Mouse (Mus musculus) heart, adult 8-10 months (tissue): ENCODE measurements around the gene Mfn2. TPM values are rescaled to one million over a fixed set of nuclear protein-coding genes. Genes with fewer than 3 reads are reported as not detected.
"Not testable (repeated sequence)": the region's sequence is repeated elsewhere in the genome, so short reads cannot be mapped to it uniquely, and the experiment has no call there.

ENCODE experiments used
- DNase-seq: peaks from one replicate; pipeline ENCODE4 v3.0.0; 2022; ENCODE audit warnings: low spot score
- total RNA-seq, 4 experiments: library from RNA; stranded (reverse); gene quantifications; 2 replicates each; pipeline ENCODE4 v1.2.4; 2022

The Mfn2 gene
- total RNA-seq, 4 experiments from 2014 or later: 664 to 803 (median 747) TPM

DNA sequence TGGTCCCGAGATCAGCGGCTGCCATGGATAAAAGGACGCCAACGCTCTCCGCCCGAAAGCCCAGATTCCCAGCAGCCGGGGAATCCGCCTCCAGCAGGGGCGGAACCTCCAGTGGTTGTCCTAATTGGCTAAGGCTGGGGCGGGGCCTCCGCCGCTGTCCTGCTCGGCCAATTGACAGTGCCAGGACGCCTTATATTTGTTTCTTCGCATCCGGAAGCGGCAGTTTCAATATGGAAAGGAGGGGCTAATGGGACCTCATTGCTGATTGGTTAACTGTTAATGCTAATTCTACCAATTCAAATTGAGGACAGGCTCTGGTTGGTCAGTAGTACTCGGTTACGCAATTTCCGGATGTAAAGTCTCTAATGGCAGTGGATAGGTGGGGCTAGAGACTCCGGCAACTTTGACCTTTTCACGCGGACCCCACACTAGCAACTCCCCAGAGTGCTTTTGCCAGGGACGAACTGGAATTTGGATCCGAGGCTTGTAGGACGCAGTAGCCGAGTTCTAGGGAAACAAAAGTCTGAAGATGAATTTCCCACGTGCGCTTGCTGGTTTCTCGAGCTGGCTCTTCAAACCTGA, 36.0 kb downstream of the Mfn2 start, which contains the start of the genes Miip and Fv1:
Gene Miip (minus strand): TSS at position 367 of the 582 bp plus-strand sequence.
Gene Fv1 (plus strand): TSS at position 530 of the 582 bp plus-strand sequence.
- DNase-seq: peak; percentile 99

DNA sequence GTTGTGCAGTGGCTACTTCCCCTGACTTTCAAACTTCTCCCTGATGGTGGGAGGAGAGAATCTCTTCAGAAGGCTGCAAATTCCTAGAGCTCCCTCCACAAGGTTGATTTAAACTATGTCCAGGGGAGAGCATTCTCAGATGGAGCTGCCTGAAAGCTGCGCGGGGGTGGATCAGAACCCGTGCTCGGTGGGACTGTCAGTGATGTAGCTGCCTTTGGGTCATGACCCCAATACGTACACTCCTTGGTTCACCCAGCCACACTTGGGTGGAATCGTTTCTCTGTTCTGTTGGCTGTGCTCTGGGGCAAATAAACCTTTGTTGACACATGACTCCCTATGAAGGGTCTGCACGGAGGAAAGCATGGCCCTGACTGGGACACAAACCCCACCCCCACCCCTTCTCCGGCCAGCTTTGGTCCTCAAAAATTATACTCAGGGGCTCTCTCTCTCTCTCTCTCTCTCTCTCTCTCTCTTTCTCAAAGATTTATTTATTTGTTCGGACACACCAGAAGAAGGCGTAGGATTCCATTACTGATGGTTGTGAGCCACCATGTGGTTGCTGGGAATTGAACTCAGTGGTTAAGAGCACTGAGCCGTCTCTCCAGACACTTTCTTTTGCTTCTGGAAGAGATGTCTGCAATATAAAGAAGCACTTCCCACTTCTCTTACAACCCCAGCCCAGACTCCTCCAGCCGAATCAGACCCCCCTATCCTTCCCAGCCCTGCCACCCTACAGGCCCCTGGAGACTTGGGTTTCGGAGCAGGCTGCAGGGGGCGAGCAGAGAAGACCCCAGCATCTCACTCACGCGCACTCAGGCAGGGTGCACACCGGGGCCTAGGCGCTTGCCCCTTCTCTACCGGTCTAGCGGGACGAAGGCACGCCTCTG, 36.7 kb downstream of the Mfn2 start:
- DNase-seq: no peak

DNA sequence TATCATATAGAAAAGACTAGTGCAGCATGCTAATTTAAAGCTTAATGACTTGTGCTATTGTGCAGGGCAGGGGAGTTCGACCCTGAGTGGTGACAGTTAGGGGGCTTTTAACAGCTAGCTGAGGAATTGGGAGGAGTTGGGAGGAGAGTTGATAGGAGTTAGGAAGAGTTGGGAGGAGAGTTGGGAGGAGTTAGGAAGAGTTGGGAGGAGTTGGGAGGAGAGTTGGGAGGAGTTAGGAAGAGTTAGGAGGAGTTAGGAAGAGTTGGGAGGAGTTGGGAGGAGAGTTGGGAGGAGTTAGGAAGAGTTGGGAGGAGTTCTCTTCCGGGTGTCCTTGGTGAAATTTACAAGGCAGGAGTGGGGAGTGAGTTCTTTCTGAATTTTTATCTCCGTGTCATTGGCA, 37.7 kb downstream of the Mfn2 start:
- not testable (repeated sequence) for DNase-seq

DNA sequence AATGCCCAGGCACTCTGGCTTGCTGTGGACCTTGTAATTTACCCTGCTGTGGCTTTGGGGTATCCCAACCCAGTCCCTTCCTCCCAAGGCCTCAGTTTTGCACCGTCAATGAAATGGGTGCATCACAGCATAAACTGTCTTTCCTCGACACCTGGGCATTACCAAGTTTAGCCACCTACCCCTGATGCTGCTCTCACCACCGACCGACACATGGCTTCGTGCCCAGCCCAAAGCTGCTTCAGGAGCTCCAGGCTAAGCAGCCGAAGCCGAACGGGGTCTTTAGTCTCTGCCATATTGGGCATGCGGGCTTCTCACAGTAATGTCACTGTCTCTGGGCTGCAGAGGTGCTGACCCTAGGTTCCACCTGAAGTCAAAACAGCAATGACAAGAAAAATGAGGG, 38.4 kb downstream of the Mfn2 start:
- DNase-seq: no peak

DNA sequence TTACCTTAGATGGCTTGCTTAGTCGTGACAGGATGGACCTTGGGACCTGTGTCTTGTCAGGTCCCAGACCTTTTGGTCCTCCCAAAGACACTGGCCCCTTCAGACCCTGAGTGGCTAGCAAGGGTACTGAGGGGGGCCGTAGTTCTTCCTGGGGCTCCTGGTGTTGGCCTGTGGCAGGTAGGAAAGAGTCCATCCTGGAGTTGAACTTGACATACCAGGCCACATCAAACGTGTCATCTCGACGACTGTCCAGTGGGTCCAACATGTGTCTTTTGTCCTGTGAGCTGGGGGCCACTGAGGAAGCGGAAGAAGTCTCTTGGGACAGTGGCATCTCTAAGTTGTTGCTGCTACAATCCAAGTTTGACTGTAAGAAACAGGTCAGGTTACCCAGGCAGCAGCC, 38.9 kb downstream of the Mfn2 start:
- DNase-seq: no peak

DNA sequence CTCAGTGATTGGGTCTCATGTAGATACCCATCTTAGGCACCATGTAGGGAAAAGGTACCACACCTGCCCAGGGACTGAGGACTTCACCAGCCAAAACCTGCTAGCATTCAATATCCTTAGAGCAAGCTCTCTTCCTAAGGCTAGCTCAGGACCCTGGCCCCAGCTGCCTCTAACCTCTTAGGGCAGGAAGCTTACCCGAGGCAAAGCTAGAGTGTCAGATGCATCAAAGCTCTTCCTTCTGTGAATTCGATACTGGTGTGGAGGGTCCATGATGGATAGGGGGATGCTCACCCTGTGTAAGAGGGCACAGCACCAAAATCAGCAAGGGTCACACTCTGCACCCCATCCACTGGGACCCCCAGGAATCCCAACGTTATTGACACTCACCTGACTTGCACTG, 42.5 kb downstream of the Mfn2 start:
- no peak for DNase-seq

DNA sequence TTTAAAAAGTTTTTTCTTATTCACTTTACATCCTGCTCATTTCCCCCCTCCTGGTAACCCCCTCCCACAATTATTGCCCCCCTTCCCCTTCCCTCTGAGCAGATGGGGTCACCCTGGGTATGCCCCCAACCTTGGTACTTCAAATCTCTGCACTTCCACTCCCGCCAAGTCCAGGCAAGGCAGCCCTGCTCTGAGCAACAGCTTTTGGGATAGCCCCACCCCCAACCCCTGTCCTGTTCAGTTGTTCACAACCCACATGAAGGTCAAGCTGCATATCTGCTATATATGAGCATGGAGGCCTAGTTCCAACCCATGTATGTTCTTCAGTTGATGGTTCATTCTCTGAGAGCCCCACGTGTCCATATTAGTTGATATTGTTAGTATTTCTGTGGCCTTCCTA, 53.7 kb downstream of the Mfn2 start:
- DNase-seq: no peak

DNA sequence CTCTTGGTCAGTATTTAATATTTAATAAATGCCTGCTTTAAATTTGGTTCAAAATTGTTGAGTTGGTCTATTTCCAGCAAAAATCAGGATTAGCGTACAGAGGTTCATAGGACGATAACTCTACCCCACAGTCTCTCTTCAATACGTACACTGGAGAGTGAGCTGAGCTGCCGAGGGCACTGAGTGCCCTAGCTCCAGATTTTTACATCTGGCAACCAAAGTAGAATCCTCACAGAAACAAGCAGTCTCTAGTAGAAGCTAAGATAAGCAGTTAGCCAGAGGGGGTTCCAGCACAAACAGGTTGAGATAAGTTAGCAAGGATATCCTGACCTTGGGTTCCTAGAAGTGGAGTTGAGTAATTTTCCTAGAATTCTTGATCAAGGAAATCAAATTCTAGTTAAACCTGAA, 55.9 kb downstream of the Mfn2 start:
- no peak for DNase-seq

DNA sequence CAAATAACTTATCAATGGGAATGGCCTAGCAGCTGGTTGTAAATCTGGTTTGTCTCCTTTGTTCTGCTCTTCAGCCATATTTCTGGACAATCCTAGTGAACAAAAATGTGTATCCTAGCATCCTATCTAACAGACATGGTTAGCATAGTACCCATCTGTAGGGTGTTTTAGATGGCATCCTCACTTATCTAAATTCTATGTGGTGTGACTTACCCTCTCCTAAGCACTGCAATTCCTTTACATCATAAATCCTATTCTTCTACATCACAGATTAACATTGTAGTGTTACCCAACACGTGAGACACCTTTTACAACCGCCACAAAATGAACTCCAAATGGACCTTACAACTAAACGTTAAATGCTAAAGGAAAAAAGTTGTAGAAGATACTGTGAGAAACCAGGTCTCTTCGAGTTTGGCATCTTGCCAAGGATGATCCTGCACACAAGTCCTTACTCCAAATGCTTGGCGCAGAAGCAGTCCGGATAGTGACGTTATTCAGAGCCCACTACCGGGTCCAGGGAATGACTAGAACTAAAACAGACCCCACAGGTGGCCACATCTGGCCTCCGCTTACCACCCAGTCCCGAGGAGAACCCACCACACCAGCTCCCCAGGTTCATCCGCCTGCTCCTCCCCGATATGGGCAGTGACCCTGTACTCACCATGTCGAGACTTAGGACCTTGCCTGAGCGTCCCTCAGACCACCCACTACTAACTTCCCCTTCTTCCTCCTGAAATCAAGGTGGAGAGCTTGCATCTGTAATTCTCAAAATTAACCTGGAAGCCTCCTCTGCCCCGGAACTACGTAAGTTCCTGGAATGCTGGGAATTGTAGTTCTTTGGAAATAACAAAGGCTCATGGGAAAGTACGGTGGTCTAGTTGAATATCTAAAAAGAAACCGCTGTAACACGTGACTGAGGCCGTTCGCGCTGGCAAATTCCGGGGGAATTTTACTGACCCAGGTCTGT, 56.6 kb downstream of the Mfn2 start, which contains the start of gene Zfp933:
Gene Zfp933 (minus strand): TSS at position 753 of the 970 bp plus-strand sequence.
- peak; percentile 96 for DNase-seq

DNA sequence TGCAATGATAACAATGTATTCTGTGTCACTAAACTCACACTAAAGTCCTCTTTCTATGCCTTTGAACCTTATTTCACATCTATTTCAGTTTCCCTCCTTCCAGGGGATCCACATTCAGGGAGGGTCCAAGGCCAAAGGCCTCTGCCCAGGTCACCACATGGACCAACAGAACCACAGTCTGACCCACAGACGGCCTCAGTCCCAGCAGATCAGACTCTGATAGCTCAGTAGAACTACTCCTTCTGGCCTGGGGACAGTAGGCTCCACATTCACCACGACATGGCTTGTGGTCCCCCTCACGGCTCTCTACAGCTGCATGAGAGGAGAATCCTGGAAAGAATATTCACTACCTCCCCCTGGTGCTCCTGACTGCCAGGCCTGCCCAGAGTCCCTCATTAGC, 61.6 kb downstream of the Mfn2 start:
- DNase-seq: no peak

DNA sequence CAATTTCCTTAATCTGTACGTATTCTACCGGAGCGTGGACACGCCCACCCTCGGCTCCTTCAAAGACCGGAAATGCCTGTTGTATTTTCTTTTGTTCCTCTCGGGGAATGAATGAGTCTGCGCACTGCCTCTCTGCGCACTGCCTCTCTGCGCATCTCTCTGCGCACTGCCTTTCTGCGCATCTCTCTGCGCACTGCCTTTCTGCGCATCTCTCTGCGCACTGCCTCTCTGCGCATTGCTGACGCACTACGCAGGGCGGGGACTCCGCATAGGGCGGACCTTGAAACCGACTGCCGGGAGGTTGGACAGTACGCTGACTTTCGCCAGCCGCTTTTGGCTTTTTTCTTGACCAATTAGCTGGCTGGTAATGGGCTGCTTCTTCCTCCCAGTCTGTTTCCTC, 65.2 kb downstream of the Mfn2 start:
- DNase-seq: peak; percentile 25

DNA sequence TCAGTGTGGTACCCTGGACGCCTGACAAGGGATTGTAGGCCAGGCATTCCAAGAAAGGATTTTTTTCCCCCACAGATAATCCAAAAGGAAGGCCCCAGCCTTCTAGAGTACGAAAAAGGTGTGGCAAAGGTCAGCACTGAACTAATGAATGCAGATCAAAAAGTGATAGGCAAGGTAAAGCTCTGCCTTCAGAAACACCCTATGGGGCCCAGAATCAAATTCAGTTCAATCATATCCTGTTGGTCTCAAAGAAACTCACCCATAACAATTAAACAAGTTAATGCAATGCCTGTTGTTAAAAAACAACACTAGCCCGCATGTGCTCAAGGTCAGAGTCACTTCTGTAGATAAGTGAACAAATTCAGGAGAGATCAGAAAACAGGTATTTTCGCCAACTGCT, 80.1 kb downstream of the Mfn2 start:
- DNase-seq: no peak

Other genes starting within 250 kb of the Mfn2 start
- under 1 TPM in 1 of 4 experiments, not detected in 3; 0.11 TPM for gene Zfp534, start 202.2 kb downstream of the Mfn2 start, total RNA-seq
- 1 to 10 TPM; 2.0 to 2.7 (median 2.4) TPM for gene Zfp984, start 94.9 kb downstream of the Mfn2 start, total RNA-seq
- 10 to 100 TPM in 3 of 4 experiments, 1 to 10 TPM in 1; 8.1 to 12.7 (median 11.4) TPM for gene Zfp933, start 56.3 kb downstream of the Mfn2 start, total RNA-seq
- 1 to 10 TPM; 6.0 to 9.4 (median 7.2) TPM for gene Miip, start 35.9 kb downstream of the Mfn2 start, total RNA-seq
- gene Fv1, start 35.7 kb downstream of the Mfn2 start, total RNA-seq: 10 to 100 TPM; 17.8 to 23.1 (median 20.2) TPM
- 10 to 100 TPM; 52.7 to 66.9 (median 61.3) TPM for gene Plod1, start 32.1 kb upstream of the Mfn2 start, total RNA-seq
- 10 to 100 TPM; 35.8 to 43.1 (median 39.7) TPM for gene 2510039O18Rik, start 36.2 kb upstream of the Mfn2 start, total RNA-seq
- 100 to 1,000 TPM; 107 to 313 (median 216) TPM for gene Nppb, start 81.1 kb upstream of the Mfn2 start, total RNA-seq
- gene Nppa, start 96.0 kb upstream of the Mfn2 start, total RNA-seq: 1,000 to 10,000 TPM; 1,499 to 1,940 (median 1,728) TPM
- gene Clcn6, start 134.1 kb upstream of the Mfn2 start, total RNA-seq: 1 to 10 TPM; 7.1 to 9.8 (median 8.9) TPM
- gene Mthfr, start 134.4 kb upstream of the Mfn2 start, total RNA-seq: 1 to 10 TPM; 8.0 to 9.8 (median 8.6) TPM
- gene Agtrap, start 183.3 kb upstream of the Mfn2 start, total RNA-seq: 10 to 100 TPM; 45.2 to 51.5 (median 48.2) TPM
- gene Mad2l2, start 225.7 kb upstream of the Mfn2 start, total RNA-seq: 10 to 100 TPM in 3 of 4 experiments, 1 to 10 TPM in 1; 6.9 to 13.6 (median 11.7) TPM
- under 1 TPM; 0.06 to 0.20 (median 0.07) TPM for gene Draxin, start 226.0 kb upstream of the Mfn2 start, total RNA-seq
- 10 to 100 TPM; 36.1 to 44.0 (median 39.6) TPM for gene Fbxo6, start 247.4 kb upstream of the Mfn2 start, total RNA-seq